Mouse (Mus musculus): ENCODE data around the gene Dpf3.
A peak's percentile ranks its signal among the peaks of the same experiment; 100 is the strongest.

The Dpf3 gene

DNA sequence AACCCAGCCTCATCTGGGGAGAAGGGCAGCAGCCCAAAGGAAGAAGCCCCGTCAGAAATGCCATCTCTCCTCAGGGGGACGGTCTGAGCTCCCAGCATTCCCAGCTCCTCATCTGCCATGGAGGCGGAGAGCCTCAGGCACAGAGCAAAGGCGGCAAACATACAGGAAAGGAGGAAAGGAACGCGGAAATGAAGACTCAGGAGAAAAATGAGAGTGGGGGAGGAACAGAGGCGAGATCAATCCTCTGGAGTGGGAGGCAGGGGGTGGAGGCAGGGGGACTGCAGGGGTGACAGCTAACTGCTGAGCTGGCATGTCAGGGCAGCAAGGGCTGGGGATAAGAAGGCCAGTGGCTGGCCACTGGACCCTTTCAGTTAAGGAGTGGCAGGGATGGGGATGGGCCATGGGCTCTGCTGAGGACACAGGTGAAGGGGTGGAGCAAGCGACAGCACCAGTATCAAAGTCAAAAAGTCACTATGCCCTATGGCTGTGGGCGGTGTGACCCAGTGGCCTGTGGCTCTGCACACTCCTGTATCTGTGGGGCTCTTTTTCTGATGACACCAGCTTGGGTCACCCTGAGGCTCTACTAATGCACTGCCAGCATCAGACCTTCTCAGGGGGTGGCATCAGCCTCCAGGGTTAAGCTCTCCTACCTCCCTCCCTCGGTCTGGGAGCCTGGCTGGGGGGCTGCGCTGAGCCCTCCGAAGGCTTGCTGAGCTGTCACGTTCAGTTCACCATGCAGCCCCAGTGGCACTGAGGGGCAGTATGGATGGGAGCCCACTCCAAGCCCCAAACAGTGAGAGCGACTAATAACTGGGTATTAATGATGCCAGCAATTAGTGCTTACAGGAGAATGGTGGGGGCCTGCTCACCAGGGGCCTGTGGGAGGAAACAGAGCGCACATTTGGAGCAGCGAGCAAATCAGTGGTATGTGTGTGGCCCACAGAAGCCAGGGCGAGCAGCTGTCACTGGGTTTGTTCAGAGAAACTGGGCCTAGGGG is 200.7 kb downstream of the Dpf3 start:
- DNase-seq (ENCODE audit: low spot score in 2 of 2) = no peak

DNA sequence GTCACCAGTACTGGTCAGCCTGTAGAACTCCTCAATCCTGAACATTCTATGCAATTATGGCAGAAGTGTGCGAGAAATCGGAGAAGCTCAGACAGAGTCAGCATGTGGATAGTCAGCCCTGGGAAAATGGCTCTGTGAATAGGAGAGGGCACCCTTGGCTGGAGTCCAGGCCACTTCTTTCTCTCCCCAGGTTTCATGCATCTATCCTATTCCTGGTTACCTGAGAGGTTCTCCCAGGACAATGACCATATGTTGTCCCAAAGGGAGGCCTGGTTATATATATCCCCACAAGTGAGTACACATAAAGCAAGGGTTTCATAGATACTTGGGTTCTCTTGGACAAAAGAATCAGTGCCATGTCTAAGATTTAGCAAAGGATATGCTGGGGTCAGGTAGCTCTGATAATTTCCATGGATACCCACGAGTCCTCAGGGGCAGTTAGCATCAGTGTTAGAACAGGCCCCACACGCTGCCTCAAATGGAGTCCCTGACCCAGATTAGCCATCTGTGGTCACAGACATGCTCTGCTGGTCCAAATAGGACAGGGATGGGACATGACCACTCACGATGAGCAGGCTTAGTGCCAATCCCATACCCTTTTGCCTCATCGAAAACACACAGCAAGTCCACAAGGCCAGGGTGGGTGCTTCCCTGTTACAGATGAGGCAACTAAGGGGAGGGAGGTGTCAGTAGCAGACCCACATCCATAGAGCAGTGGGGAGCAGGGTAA is 203.8 kb downstream of the Dpf3 start:
- no peak for DNase-seq (ENCODE audit: low spot score in 2 of 2)

DNA sequence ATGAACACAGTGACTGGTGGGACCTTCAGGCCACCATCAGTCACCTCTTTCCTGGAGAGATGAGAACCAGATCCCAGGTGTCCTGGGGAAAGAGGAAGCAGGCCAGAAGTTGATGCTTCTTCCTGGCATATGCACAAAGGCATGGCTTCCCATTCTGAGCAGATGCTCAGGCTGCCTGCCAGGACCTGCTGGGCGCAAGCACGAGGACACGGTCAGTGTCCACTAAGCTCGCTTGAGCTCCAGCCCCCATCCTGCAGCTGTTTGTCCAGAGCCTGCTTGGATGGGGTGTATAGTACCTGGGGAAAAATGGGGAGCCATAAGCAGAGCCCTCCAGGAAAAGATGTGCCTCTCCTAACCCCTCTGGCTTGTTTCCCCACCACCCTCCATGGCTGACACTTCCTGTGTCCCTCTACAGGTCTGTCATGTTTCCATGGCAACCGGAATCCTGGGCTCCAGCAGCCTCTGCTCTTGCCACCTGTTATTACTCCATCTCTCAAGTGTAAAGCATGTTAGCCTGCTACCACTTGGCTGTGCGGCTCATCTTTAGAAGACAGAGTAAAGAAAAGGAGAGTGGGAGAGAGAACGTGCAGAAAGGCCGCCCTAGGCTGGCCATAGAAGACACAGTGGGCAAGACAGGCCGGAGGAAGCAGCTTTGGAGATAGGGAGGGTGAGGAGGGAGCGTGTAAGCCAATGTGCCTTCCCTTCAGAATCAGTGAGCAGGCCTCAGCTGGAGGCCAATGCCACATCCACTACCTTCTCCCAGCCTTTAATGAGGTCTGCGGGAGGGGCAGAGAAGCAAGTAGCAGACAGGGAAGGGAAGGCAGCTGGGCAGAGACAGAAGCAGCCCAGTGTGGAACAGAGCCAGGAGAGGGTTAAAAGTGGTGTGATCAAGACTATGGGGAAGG is 209.7 kb downstream of the Dpf3 start:
- no peak for DNase-seq (ENCODE audit: low spot score in 2 of 2)

DNA sequence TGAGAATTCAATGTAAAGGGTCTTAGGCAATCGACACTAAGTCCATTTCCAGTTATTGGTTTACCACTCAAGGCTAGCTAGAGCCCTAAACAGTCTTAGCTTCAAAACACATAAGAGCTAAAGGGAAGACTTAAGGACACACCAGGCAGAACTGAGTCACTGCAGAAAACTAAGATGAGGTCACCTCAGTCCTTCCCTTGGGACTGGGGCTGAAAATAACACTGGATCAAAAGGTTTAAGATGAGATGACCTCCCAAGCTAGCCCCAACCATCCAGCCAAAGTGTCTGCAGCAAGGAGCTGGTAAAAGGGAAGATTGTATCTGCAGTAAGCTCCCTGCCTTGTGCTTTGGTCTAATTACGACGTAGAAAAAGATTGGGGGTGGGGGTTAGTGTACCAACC is 216.3 kb downstream of the Dpf3 start:
- DNase-seq (ENCODE audit: low spot score in 2 of 2) = no peak

DNA sequence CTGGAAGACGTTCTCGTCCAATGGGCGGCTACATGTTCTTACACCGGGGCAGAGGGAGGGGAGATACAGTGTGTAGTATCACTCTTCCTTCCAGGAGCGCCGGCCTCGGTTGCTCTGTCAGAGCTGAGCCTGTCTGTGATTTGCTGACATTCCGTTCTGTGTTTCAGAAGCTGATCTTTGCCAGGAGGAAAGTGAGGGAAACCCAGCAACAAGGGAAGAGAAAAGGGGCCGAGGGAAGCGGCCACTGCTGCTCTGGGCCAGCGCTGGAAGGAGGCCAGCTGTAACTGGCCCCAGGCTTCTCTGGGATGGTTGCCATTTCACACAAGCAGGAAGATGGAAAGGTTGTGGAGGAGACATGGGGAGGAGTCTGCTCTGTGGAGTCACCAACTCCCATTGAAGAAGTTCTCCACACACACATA is 219.0 kb downstream of the Dpf3 start:
- peak in 1 of 2 experiments; percentile 8 for DNase-seq (ENCODE audit: low spot score in 2 of 2)

DNA sequence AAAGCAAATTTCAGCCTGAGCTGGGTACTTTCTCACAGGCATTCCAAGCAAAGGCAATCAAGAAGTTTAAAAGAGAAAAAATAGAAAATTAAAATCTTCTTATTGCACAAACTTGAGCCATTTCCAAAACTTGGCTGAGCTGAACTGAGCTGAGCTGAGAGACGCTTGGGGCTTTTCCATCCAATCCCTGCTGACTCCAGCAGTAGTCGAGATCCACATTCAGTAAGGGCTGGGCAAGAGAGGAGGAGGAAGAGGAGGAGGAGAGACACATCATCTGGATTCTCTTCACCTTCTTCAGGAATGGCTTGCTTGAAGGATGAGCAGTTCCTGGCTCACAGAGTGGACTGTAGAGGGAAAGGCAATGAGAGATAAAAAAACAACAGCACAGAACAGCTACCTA is 227.0 kb downstream of the Dpf3 start:
- DNase-seq (ENCODE audit: low spot score in 2 of 2) = no peak

DNA sequence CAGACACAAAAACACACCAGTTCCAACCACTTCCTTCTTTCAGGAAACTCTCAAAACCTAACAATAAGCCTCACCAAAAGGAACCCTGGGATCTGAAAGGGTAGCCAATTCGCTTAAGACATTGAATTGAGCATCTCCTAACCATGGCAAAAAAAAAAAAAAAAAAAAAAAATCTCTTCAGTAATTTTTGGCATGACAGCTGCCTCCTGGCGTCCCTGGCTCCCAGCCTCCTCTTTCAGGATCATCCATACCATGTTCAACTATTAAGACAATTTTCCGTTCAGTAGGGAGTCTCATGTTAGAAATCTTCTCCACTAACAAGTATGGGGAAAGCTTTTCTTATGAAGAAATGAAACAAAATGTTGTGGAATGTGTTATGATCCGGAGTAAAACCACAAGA is 233.1 kb downstream of the Dpf3 start:
- no peak for DNase-seq (ENCODE audit: low spot score in 2 of 2)

DNA sequence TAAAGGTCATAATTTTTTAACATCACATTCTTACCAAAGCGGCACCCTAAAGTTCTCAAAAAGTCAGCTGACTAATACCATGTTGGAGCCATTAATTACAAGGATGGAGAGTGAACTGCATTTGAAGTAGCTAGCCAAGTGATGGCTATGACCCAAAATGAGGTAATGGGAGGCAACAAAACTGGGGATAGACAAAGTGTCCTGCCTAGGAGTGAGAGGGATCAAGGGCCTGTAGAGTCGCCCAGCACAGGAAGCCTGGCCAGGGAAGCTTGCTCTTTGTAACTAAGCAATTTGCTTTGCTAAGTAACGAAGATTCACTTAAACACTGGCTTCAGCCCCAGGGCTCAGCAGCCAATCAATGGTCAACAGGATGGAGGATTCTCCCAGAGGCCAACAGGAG is 238.4 kb downstream of the Dpf3 start:
- no peak for DNase-seq (ENCODE audit: low spot score in 2 of 2)

DNA sequence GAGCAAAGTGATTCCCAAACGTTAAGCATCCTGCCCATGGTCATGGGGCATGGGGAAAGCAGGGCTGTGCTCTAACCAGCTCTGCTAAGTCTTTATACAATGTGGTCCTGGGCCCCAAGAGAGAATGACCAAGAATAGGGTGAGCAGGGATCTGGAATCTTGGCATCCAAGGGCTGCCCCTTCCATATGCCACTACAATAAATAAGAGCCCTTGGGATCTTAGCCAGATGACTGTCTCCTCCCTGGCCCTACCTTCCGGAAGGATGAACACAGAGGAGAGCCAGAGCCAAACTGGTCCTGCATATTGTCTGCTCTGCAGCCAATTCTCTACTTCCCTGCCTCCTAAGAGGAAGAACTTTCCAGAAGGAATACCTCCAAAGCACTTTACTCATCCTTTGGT is 238.9 kb downstream of the Dpf3 start:
- no peak for DNase-seq (ENCODE audit: low spot score in 2 of 2)

DNA sequence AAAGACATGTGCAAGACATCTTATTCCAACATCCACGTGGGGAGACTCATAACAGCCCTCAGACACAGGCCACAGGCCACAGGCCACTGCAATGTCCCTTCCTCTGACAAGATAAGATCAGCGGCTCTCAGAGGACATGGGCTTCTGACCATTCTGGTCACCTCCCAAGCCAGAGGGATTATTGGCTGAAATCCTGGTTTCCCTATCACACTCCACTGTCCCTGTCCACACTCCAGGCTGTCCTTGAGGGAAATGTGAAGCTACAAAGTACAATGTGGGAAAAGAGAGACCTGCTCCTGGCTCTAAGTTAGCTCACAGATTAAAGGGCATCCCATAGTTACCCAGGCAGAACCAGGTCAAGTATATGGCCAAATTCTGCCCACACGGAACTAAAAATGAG is 239.8 kb downstream of the Dpf3 start:
- no peak for DNase-seq (ENCODE audit: low spot score in 2 of 2)

DNA sequence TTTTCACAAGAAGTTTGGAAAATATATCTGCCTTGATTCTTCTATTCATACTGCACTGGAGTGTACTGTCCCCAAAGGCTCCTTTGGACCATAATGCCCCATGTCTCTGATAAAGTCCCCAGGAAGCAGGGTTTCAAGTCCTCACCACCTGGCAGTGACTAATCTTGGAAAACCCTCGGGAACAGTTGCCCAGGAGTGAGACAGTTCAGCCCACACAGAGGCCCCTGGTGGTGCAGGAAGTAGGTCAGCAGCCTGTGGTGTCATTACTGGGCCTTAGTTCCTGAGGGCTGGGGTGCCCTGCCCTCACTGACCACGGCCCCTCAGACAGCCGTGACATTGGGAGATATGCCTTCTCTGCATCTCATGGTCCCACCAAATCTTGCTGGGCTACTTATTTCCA is 246.5 kb downstream of the Dpf3 start:
- no peak for DNase-seq (ENCODE audit: low spot score in 2 of 2)

DNA sequence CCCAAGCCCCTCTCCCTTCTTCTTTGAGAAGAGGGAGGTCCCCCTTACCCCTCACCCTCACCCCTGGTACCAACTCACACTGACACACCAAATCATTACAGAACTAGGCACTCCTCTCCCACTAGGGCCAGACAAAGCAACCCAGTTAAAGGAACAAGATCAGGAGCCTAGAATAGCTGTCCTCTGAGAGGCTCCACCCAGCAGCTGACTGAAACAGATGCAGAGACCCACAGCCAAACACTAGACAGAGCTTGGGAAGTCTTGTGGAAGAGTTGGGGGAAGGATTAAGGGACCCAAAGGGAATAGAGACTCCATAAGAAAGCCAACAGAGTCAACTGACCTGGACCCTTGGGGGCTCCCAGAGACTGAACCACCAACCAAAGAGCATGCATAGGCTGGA is 246.9 kb downstream of the Dpf3 start:
- no peak for DNase-seq (ENCODE audit: low spot score in 2 of 2)

DNA sequence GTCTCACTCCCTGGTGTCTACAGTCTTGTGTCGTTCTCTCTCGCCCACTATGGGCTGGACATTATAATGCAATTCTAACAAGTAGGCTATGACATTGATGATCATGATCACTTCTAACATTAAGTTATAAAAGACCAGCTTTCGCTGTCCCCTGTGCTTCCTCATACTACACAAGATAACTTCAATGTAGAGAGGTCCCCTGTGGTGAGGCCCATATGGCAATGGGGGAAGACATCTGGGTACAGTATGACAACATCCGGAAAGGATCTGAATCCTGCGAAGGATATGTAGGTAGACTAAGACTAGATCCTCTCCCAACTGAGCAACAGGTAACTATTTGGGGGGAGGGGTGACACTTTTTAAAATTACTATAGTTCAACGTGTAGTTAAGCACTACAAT is 251.7 kb downstream of the Dpf3 start:
- DNase-seq (ENCODE audit: low spot score in 2 of 2) = no peak

DNA sequence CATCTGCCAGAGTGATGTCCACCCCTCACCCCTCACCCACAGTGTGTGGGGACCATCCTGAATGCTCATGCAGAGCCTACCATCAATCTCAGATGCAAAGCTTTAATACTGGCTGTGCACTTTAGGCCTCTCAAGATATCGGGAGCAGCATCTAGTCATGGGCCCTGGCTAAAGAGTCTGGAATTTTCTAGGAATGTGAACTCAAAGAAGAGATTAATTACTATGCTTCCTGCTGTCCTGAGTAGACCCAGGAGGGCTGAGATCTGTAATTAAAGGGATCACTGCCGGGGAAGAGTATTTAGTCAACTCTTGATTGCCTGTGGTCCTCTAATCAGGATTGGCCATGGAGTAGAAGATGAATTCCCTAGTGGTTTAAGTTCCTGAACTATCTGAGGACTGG is 252.5 kb downstream of the Dpf3 start:
- no peak for DNase-seq (ENCODE audit: low spot score in 2 of 2)

DNA sequence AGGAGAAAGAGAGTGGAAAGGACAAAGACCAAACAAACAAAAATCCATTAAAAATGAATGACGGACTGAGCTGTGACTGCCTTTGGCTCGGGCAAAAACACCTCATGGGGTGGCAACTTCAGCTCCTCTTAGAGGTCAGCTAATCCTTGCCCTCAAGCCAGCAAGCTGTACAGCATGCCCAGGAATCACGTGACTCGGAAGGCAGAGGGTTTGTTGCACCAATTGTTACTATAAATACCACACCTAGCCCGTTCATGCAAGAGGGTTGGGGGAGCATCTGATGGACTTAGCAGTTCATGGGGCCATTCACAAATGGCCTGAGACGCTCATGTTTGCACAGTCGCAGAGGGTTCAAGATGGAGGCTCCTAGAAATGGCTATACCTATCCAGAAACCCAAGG is 253.9 kb downstream of the Dpf3 start:
- no peak for DNase-seq (ENCODE audit: low spot score in 2 of 2)

DNA sequence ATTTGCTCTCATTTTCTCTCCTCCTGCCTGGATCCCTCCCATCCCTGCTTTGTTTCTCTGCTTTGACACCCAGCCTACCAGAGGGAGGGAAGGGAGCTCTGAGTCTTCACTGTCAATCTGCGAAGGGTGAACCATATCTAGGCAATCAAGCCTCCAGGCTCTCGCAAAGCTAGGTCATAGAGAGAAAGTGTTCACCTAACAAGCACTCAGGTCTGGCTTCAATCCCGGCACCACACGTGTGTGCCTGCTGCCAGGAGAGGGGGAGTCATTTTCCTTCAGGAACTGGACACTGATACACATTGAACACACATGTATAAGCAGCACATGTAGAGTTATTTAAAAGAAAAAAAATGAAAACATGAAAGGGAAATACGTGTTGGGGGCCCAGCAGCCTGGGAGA is 254.6 kb downstream of the Dpf3 start:
- DNase-seq (ENCODE audit: low spot score in 2 of 2) = no peak

DNA sequence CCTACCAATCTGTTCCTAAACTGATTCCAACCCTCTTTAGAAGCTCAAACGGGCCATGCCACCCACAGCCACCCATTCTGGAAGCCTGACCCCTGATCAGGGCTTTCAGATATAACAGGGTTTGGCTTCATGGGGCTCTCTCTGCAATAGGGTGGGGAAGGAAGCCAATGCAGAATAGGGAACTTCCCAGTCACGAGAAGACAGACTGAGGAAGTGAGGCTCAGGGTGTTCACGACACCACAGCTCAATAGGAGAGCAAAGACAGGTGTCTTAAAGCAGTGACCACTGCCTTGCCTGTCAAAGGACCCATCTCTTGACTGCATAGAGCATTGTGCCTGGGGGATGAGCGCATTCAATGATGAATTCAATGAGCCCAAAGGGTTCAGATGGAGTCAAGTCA is 256.3 kb downstream of the Dpf3 start:
- no peak for DNase-seq (ENCODE audit: low spot score in 2 of 2)

DNA sequence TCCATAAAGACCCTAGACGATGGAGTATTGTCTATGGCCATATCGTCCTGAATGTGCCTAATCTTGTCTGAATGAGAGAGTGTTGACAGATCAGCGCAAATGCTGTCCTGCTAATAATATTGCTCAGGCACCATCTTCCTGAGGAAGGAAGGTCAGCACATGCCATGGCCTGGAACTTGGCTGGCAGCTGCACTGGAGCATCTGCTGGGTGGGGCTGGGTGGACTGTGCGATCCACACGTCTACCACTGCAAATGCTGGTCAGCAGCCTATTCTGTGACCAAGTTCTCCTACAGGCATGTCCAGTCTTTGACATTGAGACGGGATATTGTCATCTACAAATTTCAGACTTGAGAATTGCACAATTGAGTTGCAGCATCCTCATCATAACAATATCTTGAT is 257.8 kb downstream of the Dpf3 start:
- DNase-seq (ENCODE audit: low spot score in 2 of 2) = no peak

DNA sequence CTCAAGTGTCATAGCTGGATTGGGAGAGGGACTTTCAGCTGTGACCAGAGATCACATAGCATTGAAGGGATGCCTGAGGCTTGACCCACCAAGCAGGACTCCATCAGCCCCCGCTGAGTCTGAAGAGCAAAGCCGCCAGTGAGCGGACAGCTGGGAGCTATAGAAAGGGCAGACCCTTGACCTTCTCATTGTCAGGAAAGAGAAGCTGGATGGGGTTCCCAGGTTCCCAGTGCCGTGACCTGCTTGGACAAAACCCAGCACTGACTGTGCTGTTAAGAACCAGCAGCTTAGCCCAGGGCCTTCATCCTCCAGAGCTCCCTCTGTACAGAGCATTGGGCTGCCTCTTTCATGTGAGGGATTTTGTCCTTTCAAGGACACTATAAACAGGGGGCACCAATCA is 260.5 kb downstream of the Dpf3 start:
- no peak for DNase-seq (ENCODE audit: low spot score in 2 of 2)

DNA sequence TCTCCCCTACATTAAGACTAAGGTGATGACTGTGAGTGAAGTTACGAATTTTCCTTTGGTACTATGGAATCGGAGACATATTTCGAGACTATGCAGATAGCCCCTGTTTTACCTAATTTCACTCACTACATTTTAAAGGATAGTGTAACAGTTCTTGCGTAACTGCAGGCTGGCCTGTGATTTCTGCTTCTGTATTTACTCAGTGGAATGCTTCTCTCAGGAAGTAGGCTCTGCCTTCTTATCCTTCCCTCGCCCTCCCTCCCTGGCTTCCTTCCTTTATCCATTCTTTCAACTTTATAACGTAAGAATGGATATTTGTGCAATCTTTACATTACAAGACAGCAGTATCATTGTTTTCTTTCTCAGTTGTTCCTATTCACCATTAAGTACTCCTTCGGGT is 266.6 kb downstream of the Dpf3 start:
- no peak for DNase-seq (ENCODE audit: low spot score in 2 of 2)

DNA sequence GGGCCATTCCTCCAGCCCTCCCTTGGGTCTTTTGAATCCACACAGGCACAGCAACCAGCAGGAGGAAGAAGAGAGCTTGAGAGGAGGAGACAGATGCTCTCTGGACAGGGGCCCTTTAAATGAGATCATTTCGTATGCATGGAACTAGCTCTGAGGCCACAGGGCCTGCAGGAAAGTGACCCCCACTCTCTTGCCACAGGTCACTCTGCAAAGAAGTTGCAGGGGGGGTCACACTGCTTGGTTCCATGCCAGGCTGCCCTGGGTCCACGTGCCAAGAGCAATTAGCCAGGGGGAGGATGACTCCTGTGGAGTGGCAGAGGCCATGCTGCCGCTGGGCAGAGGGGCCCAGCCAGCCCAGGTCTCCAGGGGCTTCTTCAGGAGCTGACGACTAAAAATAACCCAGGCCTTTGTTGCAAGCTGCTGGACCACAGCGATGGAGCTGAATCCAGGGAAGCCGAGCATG is 273.6 kb downstream of the Dpf3 start:
- DNase-seq (ENCODE audit: low spot score in 2 of 2) = no peak

DNA sequence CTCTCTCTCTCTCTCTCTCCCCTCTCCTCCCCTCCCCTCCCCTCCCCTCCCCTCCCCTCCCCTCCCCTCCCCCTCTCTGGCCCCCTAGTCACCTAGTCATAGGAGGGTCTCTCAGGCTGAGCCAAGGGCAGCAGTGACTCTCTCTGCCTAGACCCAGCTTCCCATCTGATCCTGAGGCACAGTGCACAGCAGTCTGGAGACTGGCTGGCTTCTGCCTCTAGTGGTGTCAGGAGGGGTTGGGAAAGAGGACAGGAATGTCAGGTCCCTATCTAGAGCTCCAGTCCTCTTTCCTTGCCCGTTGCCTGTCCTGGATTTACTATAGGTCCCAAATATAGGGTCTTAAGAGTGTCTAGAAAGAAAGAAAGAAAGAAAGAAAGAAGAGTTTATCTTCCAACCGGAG is 275.5 kb downstream of the Dpf3 start:
- DNase-seq (ENCODE audit: low spot score in 2 of 2) = no peak
